Mouse (Mus musculus): ENCODE measurements around the gene Yrdc.

GRCm38 (mm10) chr4:124817803-124818202, 32.7 kb upstream of the Yrdc start:
- no peak for TF ChIP-seq POLR2A (IDR thresholded peaks at IDR 0.05; ENCODE audit: insufficient read length, low read depth)
- no peak for TF ChIP-seq MAX (IDR thresholded peaks at IDR 0.05; ENCODE audit: low read depth)
- TF ChIP-seq MYOG (IDR thresholded peaks at IDR 0.05; ENCODE audit: control insufficient read depth in 1 of 3, insufficient read depth in 1 of 3, insufficient read length in 2 of 3, low read depth in 2 of 3) = no peak
